In the genomic region with DNA sequence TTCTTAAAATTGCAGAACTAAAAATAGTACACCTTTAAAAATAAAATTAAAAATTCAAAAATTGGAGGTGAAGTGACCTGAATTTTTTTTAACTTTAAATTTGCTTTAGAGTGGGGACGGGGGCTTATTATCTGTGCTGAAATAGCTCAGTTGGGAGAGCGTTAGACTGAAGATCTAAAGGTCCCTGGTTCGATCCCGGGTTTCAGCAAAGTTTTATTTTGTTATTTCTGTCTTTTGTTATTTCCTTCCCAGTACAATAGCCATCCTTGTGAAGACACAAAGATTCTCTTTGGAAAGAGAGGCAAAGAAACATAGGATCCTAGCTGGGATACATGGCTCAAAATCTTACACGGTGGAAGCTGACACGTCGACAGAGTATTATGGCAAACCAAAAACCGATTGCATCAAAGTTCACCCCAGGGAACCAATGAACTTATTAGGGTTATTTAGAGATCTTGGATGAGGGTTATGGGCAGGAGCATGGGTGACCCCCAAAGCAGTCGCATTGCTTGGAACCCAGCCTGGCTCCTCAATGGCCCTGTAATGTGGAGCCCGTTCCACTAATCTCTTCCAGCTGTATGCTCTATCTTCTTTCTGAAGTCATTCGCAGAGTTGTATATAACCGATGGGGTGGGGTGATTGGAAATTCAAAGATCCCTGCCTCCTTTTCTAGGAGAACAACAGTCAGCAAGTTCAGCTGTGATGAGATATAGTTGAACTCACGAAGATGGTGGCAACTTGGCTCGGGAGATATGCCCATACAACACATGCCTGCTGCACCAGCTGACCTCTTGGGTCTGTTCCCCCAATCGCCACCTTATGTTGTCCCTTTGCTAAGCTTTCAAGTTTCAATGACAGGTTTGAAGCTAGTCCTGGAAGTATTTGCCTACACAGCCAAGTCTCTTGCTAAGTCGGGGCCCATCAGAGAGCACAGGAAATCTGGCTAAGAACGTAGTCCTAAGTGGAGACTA, we compare ENCODE assay signal across 9 mouse cellular contexts. TPM values are rescaled to one million over a fixed set of nuclear protein-coding genes. Genes with fewer than 3 reads are reported as not detected.
DNase-seq lines count a peak whose midpoint lies in the region; ATAC-seq and TF ChIP-seq lines count a peak whose summit lies in the region.
"Had no signal": no experiment of that assay in that cellular context is flagged by ENCODE, and none has a peak within 500 bp of the region (broad histone marks: within the 10 kb centered on the region; RNA-seq: fewer than 3 reads in every experiment).

No protein-coding gene starts in this region.

- peak overlapping the region; percentile 72 for H3K4me2 ChIP-seq in heart, embryonic 12.5 days
- peak overlapping the region; percentile 20; the same call in 1 of the 2 replicates for H3K4me2 ChIP-seq in hindbrain, embryonic 13.5 days

- H3K4me3 ChIP-seq in heart, embryonic 12.5 days: peak overlapping the region; percentile 1; the same call in 1 of the 2 replicates
- H3K4me3 ChIP-seq in hindbrain, embryonic 13.5 days: peak overlapping the region; percentile 5; the same call in 1 of the 2 replicates
- no peak overlapping the region for H3K4me3 ChIP-seq in left cerebral cortex, adult 2 months

- no peaks in the 10 kb centered on the region for H3K9me3 ChIP-seq in heart, embryonic 12.5 days (replicated peaks)
- H3K9me3 ChIP-seq in hindbrain, embryonic 13.5 days: no peaks in the 10 kb centered on the region

- TF ChIP-seq CTCF in left cerebral cortex, adult 2 months (IDR thresholded peaks at IDR 0.05): no peak

- H3K4me1 ChIP-seq in heart, embryonic 12.5 days (replicated peaks): peaks cover 17% of the 10 kb centered on the region
- H3K4me1 ChIP-seq in hindbrain, embryonic 13.5 days (replicated peaks): peaks cover 27% of the 10 kb centered on the region

- no peaks in the 10 kb centered on the region for H3K27me3 ChIP-seq in heart, embryonic 12.5 days (replicated peaks)
- no peaks in the 10 kb centered on the region for H3K27me3 ChIP-seq in hindbrain, embryonic 13.5 days

- no peaks in the 10 kb centered on the region for H3K36me3 ChIP-seq in heart, embryonic 12.5 days
- H3K36me3 ChIP-seq in hindbrain, embryonic 13.5 days: no peaks in the 10 kb centered on the region

- WGBS in heart, embryonic 12.5 days: 21% methylated on average over 17 of the region's 17 CpGs
- 24% methylated on average over 17 of the region's 17 CpGs for WGBS in hindbrain, embryonic 13.5 days

- intact Hi-C loops in left cerebral cortex, adult 2 months (cut with DNase I): loop anchor here (5.0 kb wide), 3 partner anchors 41 to 494 kb away; a partner anchor contains a TSS

- 0 out of 2 replicates have a peak overlapping the region, but pooled peaks have one; percentile 30 for H3K27ac ChIP-seq in heart, embryonic 12.5 days (ENCODE audit: poor library complexity, severe bottlenecking)
- no peak overlapping the region for H3K27ac ChIP-seq in hindbrain, embryonic 13.5 days
- H3K27ac ChIP-seq in left cerebral cortex, adult 2 months: no peak overlapping the region

- DNase-seq in heart, adult 8-10 months (ENCODE audit: low spot score): no peak
- DNase-seq in NIH3T3 (ENCODE audit: low read depth): peak; percentile 49
- DNase-seq in neural tube, embryonic 10.5 days (ENCODE audit: extremely low spot score, low spot score): peak; percentile 40
- no peak for DNase-seq in urinary bladder, postnatal 4 days (ENCODE audit: low spot score in 2 of 2)
- no peak for DNase-seq in right cerebral cortex, postnatal 25 days
- DNase-seq in left cerebral cortex, adult 2 months (ENCODE audit: extremely low spot score in 1 of 2, low spot score in 2 of 2): no peak

- no peak overlapping the region for H3K9ac ChIP-seq in heart, embryonic 12.5 days
- H3K9ac ChIP-seq in hindbrain, embryonic 13.5 days: no peak overlapping the region

- no peak for ATAC-seq in heart, embryonic 12.5 days (ENCODE audit: insufficient number of reproducible peaks, low FRiP score)
- no peak for ATAC-seq in hindbrain, embryonic 13.5 days (ENCODE audit: low FRiP score)

RNA-seq across cellular contexts. Expression of a gene that starts 32.4 kb away (rescaled TPM):
- not detected in 2 replicates for polyA plus RNA-seq in heart, embryonic 12.5 days (2016; fragmentation: Nextera tagmentation; extraction: Ambion mirVana)
- not detected for total RNA-seq in heart, adult 8-10 months (2022)
- not detected in 2 replicates for polyA plus RNA-seq in hindbrain, embryonic 13.5 days (2015; fragmentation: Nextera tagmentation; extraction: Ambion mirVana)
- not detected for total RNA-seq in left cerebral cortex, adult 2 months (2021)
- total RNA-seq: liver, adult 2 months had no signal
- polyA plus RNA-seq: liver, adult 2 months had no signal

RNA-seq across cellular contexts. Expression of a gene that starts 43.0 kb away (rescaled TPM):
- polyA plus RNA-seq in heart, embryonic 12.5 days (2016; fragmentation: Nextera tagmentation; extraction: Ambion mirVana): 6.3 and 7.6 TPM in 2 replicates
- 100 to 1,000 TPM in 1 of 4 experiments, 10 to 100 TPM in 3; 90.7 to 106 (median 95.9) TPM for total RNA-seq in heart, adult 8-10 months (2022)
- 3.9 and 4.3 TPM in 2 replicates for polyA plus RNA-seq in hindbrain, embryonic 13.5 days (2015; fragmentation: Nextera tagmentation; extraction: Ambion mirVana)
- 10 to 100 TPM; 55.6 to 57.0 TPM for total RNA-seq in left cerebral cortex, adult 2 months (2021)

RNA-seq across cellular contexts. Expression of a gene that starts 53.8 kb away (rescaled TPM):
- not detected in 2 replicates for polyA plus RNA-seq in heart, embryonic 12.5 days (2016; fragmentation: Nextera tagmentation; extraction: Ambion mirVana)
- total RNA-seq in heart, adult 8-10 months (2022): not detected
- polyA plus RNA-seq in hindbrain, embryonic 13.5 days (2015; fragmentation: Nextera tagmentation; extraction: Ambion mirVana): not detected in 2 replicates
- total RNA-seq in left cerebral cortex, adult 2 months (2021): not detected
- total RNA-seq: liver, adult 2 months had no signal
- polyA plus RNA-seq: liver, adult 2 months had no signal

Comparison
In these comparisons a context has a peak if more than half of its experiments do, and no peak if none do; other contexts are left out.
1. DNase-seq: peak in NIH3T3 (single experiment) and neural tube, embryonic 10.5 days (single experiment); none in heart, adult 8-10 months (single experiment), urinary bladder, postnatal 4 days (0 of 2), right cerebral cortex, postnatal 25 days (single experiment) and left cerebral cortex, adult 2 months (0 of 2).